Mouse (Mus musculus) right cerebral cortex, adult 18-20 months (tissue): Measurements from ENCODE around the gene Tet3.
A peak's percentile ranks its signal among the peaks of the same experiment; 100 is the strongest.

Experiments
- DNase-seq: peaks from one replicate; pipeline ENCODE4 v3.0.0; 2022; ENCODE audit warnings: mixed read lengths

The Tet3 gene

DNA sequence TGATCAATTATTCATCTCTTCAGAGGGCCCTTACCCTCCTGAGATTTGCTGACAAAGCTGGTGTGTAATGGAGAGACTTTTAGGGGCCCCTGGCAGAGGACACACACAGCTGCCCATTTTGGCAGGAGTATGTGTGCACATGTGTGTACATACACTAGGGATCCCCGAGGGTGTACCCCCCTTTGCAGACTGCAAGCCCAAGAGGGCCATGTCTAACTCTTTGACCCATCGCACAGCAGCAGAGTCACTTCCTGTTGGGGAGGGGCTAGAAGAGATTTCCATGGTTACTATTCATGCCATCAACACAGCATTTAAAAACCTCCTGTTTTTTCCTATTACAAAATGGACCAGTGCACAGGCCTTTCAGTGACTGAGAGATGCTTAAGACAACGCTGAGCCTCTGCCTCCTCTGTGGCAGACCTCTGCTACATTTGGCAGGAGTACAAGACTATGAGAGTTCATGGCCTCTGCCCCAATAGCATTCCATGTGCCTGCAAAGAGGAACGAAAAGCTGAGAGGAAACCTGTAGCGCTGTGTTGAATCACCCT is 46.0 kb downstream of the Tet3 start:
- no peak for DNase-seq

DNA sequence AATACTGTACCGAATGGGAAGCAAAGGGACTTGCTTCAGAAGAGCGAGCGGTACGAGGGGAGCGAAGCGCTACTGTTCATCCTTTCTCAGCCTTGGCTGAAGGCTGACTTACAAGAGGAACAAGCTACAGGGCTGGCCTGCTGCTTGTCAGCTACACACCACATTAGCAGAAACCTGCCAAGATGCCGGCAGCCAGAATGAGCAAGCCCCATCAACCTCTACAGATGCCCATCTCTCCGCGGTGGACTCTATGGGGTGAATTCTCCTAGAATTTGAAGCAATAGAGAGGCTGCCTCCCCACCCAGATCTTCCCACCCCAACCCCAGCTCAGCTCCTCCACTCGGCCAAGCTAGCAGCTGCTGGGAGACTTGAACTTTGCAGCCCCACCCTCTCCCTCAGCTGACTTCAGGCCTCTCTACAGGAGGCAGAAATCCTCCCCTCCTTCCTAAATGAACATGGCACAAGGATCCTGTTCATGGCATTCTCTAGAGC is 46.5 kb downstream of the Tet3 start:
- DNase-seq = no peak

GRCm38 (mm10) chr6:83411635-83412361 is 47.1 kb downstream of the Tet3 start:
- no peak for DNase-seq

GRCm38 (mm10) chr6:83410046-83410706 is 48.7 kb downstream of the Tet3 start:
- no peak for DNase-seq

DNA sequence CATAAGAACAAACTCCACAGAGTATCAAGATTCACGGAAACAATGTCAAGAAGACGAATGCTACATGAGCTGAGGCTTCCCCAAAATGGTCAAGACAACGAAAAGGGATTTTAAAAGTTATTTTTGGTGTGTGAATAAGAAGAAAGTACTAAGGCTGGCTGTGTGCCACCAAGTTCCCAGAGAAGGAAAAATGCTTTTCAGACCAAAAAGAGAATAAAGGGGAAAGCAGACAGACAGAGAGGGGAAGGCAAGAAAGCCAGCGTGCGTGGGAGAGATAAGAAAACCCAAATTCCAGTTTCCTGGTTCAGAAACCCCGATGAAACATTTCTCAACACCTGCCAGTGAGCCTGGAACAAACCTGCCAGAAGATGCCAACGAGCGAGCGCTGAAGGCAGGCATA is 50.4 kb downstream of the Tet3 start:
- peak; percentile 58 for DNase-seq

GRCm38 (mm10) chr6:83405511-83406064 is 53.3 kb downstream of the Tet3 start:
- DNase-seq = no peak

DNA sequence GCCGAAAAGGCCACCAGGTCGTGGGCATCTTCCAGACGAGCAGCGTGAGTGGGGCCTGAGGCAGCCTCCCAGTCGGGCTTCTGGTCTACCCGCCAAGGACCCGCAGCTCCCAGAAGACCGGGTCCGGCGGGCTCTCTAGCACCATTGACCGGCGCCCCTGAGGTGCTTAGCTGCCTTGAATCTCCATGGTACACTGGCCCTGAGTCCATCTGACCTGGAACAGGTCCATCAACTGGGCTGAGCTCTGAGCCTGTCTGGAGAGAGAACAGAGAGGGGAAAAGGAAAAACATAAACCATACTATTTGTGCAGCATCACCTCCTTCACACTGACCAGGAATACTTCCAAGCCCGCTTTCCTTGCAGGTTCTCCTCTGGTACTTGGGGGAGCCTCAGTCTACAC is 54.3 kb downstream of the Tet3 start:
- no peak for DNase-seq

GRCm38 (mm10) chr6:83403481-83403880 is 55.4 kb downstream of the Tet3 start:
- no peak for DNase-seq

DNA sequence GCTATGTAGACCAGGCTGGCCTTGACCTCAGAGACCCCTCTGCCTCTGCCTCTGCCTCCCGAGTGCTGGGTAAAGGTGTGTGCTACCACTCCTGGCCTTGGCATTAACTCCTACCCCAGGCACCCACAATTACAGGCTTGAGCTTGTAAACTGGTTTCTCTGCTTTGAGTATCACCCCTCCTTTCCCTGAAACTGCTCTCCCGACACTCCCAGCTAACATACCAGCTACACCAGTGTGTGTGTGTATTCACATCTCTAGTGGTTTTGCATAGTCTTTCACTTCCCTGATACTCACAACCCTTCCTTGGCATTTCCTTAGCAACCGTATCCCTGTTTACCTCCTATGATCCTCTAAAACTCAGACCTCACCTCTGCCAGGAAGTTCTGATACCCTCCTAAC is 59.1 kb downstream of the Tet3 start:
- DNase-seq = no peak

GRCm38 (mm10) chr6:83397728-83398127 is 61.2 kb downstream of the Tet3 start:
- no peak for DNase-seq

- DNase-seq = no peak
Measured at GRCm38 (mm10) chr6:83396711-83397110, 62.2 kb downstream of the Tet3 start.

DNA sequence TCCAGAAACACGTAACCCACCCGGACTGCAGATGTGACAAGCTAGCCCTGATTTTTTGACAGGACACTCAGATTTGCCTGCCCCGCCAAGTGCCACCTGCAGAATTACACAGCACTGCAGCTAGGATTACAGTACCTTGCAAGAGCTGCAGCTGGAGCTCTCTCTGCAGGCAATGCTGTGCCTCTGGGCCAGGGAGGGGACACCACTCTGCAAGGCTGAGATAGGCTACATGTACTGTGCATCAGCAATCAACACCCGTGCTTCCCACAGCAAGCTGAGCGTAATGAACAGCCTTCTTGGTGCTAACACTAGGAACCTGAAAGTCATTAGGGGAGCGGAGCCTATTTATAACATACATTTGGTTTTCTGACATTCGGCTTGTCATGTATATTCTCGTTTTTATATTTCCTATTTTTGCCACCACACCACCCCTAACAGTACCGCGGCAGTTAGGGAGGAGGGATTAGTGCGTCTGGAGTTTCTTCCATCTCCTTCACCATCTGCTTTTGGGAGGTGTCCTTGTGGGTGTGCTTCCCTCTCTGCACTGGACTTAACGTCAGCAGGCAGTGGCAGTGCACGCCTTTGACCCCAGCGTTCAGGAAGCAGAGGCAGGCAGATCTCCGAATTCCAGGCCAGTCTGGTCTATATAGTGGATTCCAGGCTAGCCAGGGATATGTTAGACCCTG is 63.2 kb downstream of the Tet3 start:
- DNase-seq = no peak

DNA sequence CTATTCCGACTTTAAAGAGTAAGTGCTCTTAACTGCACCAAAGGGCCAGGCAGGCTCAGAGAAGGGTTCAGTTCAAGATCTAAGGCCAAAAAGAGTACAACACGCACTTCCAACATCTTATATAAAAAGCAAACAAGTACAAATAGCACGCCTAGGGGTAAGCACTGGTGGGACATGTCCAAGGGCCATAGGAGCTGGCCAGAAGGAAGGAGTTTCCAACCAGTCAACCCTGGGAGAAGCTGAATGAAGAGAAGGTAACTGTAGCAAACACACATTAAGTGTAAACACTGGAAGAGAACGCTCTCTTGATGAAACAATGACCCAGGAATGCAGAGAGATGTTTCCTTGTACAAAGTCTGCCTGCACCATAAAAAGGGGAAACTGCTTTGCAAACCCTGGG is 64.8 kb downstream of the Tet3 start:
- DNase-seq = no peak

DNA sequence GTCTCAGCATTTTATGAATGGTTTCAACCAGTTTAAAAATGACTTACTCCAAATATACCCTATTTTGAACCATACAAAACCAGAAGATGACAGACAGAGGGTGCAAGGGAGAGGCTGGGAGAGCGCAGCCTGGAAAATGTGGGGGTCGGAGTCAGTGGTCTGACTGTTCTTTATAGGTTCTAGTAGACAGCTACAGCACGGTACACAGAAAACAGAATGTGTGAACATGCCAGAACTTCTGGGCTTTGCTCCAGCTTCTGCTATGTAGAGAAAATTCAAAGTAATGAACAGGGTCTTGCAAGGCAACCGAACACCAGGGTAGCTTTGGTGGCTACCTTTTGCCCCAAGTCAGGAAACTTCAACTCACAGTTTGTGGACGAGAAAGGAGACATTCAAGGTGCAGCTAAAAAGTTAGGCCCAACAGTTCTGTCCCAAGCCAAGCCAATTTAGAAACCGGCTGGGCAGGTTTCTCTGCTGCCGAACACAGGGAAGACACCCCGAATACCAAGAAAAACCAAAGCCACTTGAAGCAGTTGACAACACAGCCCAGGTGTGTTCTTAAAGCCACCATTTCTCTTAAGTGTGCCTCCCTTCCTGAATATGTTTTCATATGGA is 66.6 kb downstream of the Tet3 start:
- no peak for DNase-seq

- DNase-seq = no peak
Measured at GRCm38 (mm10) chr6:83385569-83386090, 73.3 kb downstream of the Tet3 start.

DNA sequence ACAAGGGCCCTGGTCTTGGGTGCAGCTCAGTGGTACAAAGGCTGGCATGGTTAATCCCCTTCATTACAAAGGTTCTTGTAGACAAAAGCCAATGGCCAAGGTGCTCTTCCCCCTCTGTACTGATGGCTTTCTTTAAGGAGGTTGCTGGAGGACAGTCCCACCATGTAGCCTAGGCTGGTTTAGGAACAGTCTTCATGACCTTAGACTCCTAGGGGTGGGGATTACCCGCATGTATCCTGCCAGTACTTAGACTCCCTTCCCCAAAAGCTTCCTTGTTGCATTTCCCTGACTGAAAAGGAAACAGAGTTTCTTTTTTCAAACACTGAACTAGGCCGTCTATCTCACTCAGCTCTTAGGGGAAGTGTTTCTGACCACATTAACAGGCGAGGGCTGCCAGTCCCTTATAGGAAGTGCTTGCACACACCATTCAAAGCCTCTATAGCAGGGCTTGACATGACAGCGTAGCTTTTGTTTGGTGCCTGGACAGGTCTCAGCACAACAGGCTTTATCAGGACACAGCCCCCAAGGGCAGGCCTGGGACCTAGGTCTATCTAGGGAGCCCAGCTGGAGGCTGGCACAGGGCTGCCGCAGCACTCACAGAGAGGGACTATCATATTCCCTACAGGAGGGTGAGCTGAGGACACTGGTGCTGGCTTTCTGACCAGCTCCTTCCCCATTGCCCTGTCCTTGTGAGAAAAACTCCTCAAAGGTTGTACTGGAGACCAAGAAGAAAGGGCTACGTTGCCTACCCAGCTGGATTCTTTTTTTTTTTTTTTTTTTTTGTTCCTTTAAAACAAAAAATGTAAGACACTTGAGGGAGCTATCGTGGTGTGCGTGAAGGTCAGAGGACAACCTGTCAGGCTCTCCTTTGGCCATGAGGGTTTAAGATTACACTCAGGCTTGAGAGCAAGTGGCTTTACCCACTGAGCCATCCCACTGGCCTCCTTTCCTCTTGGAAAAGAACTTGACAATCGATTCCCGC is 77.1 kb downstream of the Tet3 start:
- DNase-seq = no peak

GRCm38 (mm10) chr6:83373704-83374300 is 85.1 kb downstream of the Tet3 start:
- DNase-seq = no peak

GRCm38 (mm10) chr6:83371350-83371749 is 87.5 kb downstream of the Tet3 start:
- peak; percentile 62 for DNase-seq

DNA sequence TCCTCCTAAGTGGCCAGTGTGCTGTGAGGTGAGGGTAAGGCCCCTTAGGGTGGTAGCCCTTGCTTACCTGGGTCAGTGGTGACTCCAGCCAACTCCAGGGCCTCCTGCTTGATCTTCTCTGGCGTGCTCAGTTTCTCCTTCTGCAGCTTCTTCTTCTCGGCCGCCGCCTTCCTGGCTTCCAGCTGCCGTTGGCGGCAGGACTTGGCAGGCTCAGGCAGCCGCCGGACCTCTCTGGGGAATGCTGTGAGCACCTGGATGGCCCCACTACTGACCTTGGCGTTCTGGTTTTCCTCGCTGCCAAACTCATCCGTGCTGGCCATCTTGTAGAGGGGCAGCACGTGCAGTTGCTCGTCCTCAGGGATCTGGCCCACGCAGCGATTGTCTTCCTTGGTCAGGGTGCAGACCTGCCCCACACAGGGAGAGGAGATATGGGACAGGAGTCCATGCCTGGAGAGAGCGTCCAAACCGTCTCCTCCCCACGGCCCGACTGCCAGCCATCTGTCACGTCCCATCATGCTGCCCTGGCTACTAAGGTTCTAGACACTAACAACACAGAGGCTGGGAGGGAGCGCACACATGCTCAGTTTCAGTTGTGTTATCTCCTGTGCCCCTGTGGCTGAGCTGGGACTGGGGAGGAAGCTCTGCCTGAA is 88.4 kb downstream of the Tet3 start:
- no peak for DNase-seq

DNA sequence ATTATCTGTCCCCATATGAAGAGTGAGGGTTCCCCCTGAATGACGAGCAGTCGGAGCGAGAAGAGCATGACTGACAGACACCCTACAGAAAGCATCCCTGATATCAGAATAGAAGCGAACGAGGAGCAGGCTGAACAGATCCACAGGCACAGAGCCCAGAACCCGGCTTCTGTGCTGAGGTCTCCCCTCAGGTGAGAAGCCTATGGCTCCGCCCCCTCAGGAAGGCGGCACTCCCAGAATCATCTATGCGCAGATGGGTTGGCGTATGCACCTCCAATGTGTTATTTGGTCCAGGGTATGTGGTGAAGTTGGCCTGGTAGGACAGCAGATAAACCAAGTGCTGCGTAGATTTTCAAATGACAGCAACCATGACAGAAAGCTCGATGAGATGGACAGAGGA is 95.8 kb downstream of the Tet3 start:
- DNase-seq = no peak
